Mouse (Mus musculus) lung, embryonic 14.5 days (tissue): ENCODE measurements around the gene Mark1. TPM values are rescaled to one million over a fixed set of nuclear protein-coding genes. Genes with fewer than 3 reads are reported as not detected.
A peak's percentile ranks its signal among the peaks of the same experiment; 100 is the strongest.

Source experiments
- ATAC-seq: fragments of 200-750 bp; cut with Nextera tagmentation; 2 replicates; pipeline ENCODE4 v1.8.0; 2017; ENCODE audit warnings: mild to moderate bottlenecking, moderate TSS enrichment, moderate library complexity; ENCODE audit not compliant: insufficient read depth
- DNase-seq: peaks from one replicate; pipeline ENCODE4 v3.0.0-alpha.2; 2015
- H3K27ac ChIP-seq: fragments of 300-500 bp; sonication (generic); 2 replicates; pipeline ENCODE4 v1.5.1; 2014; ENCODE audit warnings: low read depth, mild to moderate bottlenecking, moderate library complexity
- H3K27me3 ChIP-seq: fragments of 300-500 bp; sonication (generic); 2 replicates; pipeline ENCODE4 v1.6.1; 2014; ENCODE audit warnings: low read length, control low read depth; ENCODE audit not compliant: insufficient read depth
- H3K36me3 ChIP-seq: fragments of 300-500 bp; sonication (generic); 2 replicates; pipeline ENCODE4 v1.6.1; 2014; ENCODE audit warnings: control low read depth; ENCODE audit not compliant: insufficient read depth
- H3K4me1 ChIP-seq: fragments of 300-500 bp; sonication (generic); 2 replicates; pipeline ENCODE4 v1.6.1; 2014; ENCODE audit warnings: antibody characterized with exemption, control low read depth; ENCODE audit not compliant: insufficient read depth
- H3K4me2 ChIP-seq: fragments of 300-500 bp; sonication (generic); 2 replicates; pipeline ENCODE4 v1.6.1; 2014; ENCODE audit warnings: mild to moderate bottlenecking
- H3K4me3 ChIP-seq: fragments of 300-500 bp; sonication (generic); 2 replicates; pipeline ENCODE4 v1.5.1; 2014; ENCODE audit warnings: low read depth, low read length
- H3K9ac ChIP-seq: fragments of 300-500 bp; sonication (generic); 2 replicates; pipeline ENCODE4 v1.6.1; 2014
- H3K9me3 ChIP-seq: fragments of 300-500 bp; sonication (generic); 2 replicates; pipeline ENCODE4 v1.6.1; 2016; ENCODE audit warnings: low read depth, low read length, control low read depth
- CTCF ChIP-seq: IDR thresholded peaks from 2 replicates; pipeline ENCODE4 v1.5.1; 2016; ENCODE audit warnings: antibody characterized with exemption, low read depth
- WGBS: fragments of 180-500 bp; shearing (Covaris S2); extraction: QIAGEN DNeasy Blood & Tissue Kit; methylation state at CpG from one replicate; pipeline ENCODE4 v1.1.7; 2014; 5-methylcytosine and 5-hydroxymethylcytosine counted together
- polyA plus RNA-seq: library from polyadenylated mRNA; unstranded; fragments of >200 nt; fragmentation: Nextera tagmentation; extraction: Ambion mirVana; gene quantifications from 2 replicates; pipeline ENCODE4 v1.2.1, GENCODE M21; 2014

The Mark1 gene
- polyA plus RNA-seq, 1 experiment from 2014 or later: 3.0 TPM

DNA sequence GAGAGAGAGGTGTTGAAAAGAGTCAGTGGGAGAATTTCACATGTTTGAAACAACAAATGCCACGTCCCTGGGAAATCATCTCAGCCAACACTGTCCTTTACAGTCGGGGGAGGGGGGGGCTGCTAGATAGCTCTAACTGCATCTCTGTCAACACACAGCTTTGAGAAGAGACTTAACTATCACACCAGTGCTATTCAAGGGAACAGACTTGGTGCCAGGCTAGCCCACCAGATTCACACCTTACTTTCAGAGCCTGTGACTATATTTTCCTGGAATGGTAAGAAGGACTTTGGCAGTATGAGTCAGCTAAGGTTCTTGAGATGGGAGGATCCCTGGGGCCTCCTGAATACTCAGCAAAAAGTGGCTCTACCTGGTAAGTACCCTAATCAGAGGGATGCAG lies 122.1 kb downstream of the Mark1 start:
- TF ChIP-seq CTCF: no peak
- Histone ChIP-seq H3K9ac (no peak overlapping the region), H3K4me2 (no peak overlapping the region), H3K9me3 (no peaks in the 10 kb centered on the region), H3K36me3 (no peaks in the 10 kb centered on the region), H3K27ac (no peak overlapping the region), H3K4me1 (no peaks in the 10 kb centered on the region), H3K27me3 (peaks cover 17% of the 10 kb centered on the region), H3K4me3 (no peak overlapping the region)
- WGBS: 48% methylated on average over 2 of the region's 2 CpGs
- no peak for ATAC-seq
- DNase-seq: no peak

DNA sequence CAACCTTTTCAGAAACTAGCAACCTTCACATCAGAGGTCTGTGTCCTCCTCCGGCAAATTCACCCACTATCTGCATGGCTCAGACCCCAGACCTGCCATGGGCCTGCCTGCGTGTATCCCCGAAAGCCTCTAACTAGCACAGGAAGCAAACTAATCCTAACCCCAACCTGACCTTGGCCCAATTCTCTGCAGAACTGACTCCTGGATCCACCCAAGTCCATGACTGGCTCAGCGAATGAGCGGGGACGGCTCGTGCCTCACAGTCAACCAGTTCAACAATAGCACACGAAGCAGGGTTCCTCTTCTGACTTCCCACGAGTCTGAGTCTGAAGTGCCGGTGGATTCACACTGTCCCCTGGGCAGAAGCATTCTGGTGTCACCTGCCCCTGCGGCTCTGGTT lies 125.5 kb downstream of the Mark1 start:
- no peaks in the 10 kb centered on the region for H3K9me3 ChIP-seq
- no peak overlapping the region for H3K27ac ChIP-seq
- WGBS: 80% methylated on average over 11 of the region's 11 CpGs
- H3K4me3 ChIP-seq: no peak overlapping the region
- TF ChIP-seq CTCF: no peak
- H3K4me2 ChIP-seq: no peak overlapping the region
- DNase-seq: no peak
- no peak for ATAC-seq
- H3K27me3 ChIP-seq: no peaks in the 10 kb centered on the region
- H3K9ac ChIP-seq: no peak overlapping the region
- H3K36me3 ChIP-seq: no peaks in the 10 kb centered on the region
- no peaks in the 10 kb centered on the region; the same call in 1 of the 2 replicates for H3K4me1 ChIP-seq

GRCm38 (mm10) chr1:184872069-184872819 lies 127.1 kb downstream of the Mark1 start:
- no peaks in the 10 kb centered on the region for H3K27me3 ChIP-seq
- no peaks in the 10 kb centered on the region; the same call in 1 of the 2 replicates for H3K4me1 ChIP-seq
- TF ChIP-seq CTCF: no peak
- H3K4me3 ChIP-seq: no peak overlapping the region
- H3K9ac ChIP-seq: no peak overlapping the region
- no peaks in the 10 kb centered on the region for H3K9me3 ChIP-seq
- no peaks in the 10 kb centered on the region for H3K36me3 ChIP-seq
- DNase-seq (no peak), ATAC-seq (no peak)
- no peak overlapping the region; the same call in 1 of the 2 replicates for H3K27ac ChIP-seq
- WGBS: 68% methylated on average over 7 of the region's 7 CpGs
- no peak overlapping the region for H3K4me2 ChIP-seq

DNA sequence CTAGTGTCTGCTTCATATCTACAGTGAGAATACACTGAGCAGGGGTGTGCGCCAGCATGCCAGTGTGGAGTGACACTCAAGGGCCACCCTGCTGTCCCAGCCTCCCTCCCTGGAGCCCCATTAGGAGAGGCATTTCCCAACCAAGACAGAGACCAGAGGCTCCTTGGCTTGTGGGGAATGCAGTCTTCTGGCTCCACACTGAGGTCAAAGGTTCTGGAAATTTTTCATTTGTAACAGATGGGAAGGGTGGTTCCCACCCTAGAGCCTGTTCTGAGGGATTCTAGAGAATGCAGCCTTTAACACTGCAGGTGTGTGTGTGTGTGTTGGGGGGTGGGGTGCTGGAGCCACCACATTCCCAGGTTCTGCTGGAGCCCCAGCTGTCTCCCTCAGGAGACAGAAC lies 127.9 kb downstream of the Mark1 start:
- ATAC-seq (no peak), DNase-seq (peak; percentile 25)
- 71% methylated on average over 1 of the region's 1 CpGs for WGBS
- TF ChIP-seq CTCF: no peak
- no peaks in the 10 kb centered on the region for H3K27me3 ChIP-seq
- no peaks in the 10 kb centered on the region for H3K9me3 ChIP-seq
- no peaks in the 10 kb centered on the region for H3K36me3 ChIP-seq
- H3K4me2 ChIP-seq: no peak overlapping the region
- H3K4me3 ChIP-seq: no peak overlapping the region
- no peak overlapping the region for H3K9ac ChIP-seq
- no peaks in the 10 kb centered on the region; the same call in 1 of the 2 replicates for H3K4me1 ChIP-seq
- H3K27ac ChIP-seq: no peak overlapping the region

DNA sequence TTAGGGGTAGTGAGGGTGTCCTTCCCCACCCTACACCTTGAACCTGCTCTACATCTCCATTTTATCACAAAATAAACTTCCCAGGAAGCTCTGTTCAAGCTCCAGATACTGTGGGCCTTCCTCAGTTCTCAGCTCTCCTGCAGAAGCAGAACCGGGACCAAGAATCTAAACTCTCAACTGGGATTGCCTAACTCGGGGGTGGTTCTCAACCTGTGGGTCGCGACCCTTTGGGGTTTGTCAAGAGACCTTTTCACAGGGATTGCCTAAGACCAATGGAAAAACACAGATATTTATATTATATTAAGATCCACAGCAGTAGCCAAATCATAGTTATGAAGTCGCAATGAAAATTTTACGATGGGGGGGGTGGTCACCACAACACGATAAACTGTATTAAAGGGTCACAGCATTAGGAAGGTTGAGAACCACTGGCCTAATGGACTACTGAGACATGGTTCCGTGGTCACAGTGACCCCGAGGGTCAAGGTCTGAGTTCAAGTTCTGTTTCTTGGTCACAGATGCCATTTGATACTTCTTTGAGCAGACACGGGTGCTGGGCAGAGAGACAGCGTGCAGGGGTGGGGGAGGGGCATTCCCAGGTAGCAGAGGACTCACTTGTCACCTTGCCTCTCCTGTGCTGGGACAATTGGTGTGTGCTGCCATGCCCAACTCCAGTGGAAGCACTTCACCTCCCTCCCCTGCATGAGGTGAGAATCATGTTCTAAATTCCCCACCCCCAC lies 128.6 kb downstream of the Mark1 start:
- H3K4me3 ChIP-seq: no peak overlapping the region
- H3K9me3 ChIP-seq: no peaks in the 10 kb centered on the region
- 73% methylated on average over 11 of the region's 11 CpGs for WGBS
- H3K27me3 ChIP-seq: no peaks in the 10 kb centered on the region
- no peak for DNase-seq
- H3K4me2 ChIP-seq: no peak overlapping the region
- no peak overlapping the region for H3K27ac ChIP-seq
- no peak for ATAC-seq
- H3K9ac ChIP-seq: no peak overlapping the region
- no peak for TF ChIP-seq CTCF
- no peaks in the 10 kb centered on the region; the same call in 1 of the 2 replicates for H3K4me1 ChIP-seq
- H3K36me3 ChIP-seq: no peaks in the 10 kb centered on the region

DNA sequence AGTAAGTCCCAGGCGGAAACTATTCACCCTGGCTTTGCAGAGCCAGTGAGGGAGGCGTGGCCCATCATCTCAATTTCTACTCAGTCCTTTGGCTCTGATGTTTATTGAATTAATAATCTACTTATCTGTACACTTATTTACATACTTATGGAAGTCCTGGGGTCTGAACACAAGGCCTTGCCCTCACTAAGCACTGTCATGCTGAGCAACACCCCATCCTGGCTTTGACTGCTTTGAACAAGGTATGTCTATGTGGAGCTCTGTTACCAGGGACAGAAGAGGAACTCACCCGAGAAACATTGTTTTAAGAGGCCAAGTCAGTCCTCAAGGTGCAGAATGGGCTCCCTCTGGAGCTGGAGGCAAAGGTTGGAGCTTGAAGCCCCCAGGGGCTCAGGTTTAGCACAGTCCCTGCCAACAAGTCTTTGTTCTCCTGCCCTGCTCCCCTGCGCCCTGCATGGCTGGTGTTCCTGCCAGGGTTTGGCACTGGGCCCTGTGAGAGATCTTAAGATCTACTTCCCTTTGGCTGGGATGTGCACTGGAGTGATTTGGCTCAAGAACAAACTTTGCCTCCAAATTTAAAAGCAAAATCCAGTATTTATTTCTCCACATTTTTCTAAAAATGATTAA lies 129.3 kb downstream of the Mark1 start:
- H3K4me3 ChIP-seq: no peak overlapping the region
- no peak for TF ChIP-seq CTCF
- H3K4me2 ChIP-seq: no peak overlapping the region
- no peaks in the 10 kb centered on the region for H3K36me3 ChIP-seq
- no peaks in the 10 kb centered on the region for H3K9me3 ChIP-seq
- WGBS: 66% methylated on average over 4 of the region's 4 CpGs
- H3K9ac ChIP-seq: no peak overlapping the region
- DNase-seq (peak; percentile 37), ATAC-seq (no peak)
- H3K4me1 ChIP-seq: no peaks in the 10 kb centered on the region; the same call in 1 of the 2 replicates
- H3K27me3 ChIP-seq: no peaks in the 10 kb centered on the region
- no peak overlapping the region for H3K27ac ChIP-seq

- DNase-seq: no peak
- H3K9ac ChIP-seq: no peak overlapping the region
- no peak overlapping the region for H3K27ac ChIP-seq
- no peak overlapping the region for H3K4me3 ChIP-seq
- H3K27me3 ChIP-seq: no peaks in the 10 kb centered on the region
- TF ChIP-seq CTCF: no peak
- ATAC-seq: no peak
- H3K4me1 ChIP-seq: no peaks in the 10 kb centered on the region; the same call in 1 of the 2 replicates
- WGBS: 61% methylated on average over 3 of the region's 3 CpGs
- no peak overlapping the region for H3K4me2 ChIP-seq
- no peaks in the 10 kb centered on the region for H3K36me3 ChIP-seq
- H3K9me3 ChIP-seq: no peaks in the 10 kb centered on the region
Observed at GRCm38 (mm10) chr1:184867640-184868120, 131.7 kb downstream of the Mark1 start.
